Mouse (Mus musculus): ENCODE results near the gene Slc24a3. TPM values are rescaled to one million over a fixed set of nuclear protein-coding genes. Genes with fewer than 3 reads are reported as not detected.

Slc24a3 gene
- total RNA-seq, 1 experiment: 0.98 TPM

GRCm38 (mm10) chr2:145588009-145588737 lies 420.6 kb downstream of the Slc24a3 start:
- no peaks in the 10 kb centered on the region for H3K36me3 ChIP-seq (ENCODE audit: control insufficient read depth, insufficient read depth, low read length, poor library complexity, severe bottlenecking)
- H3K4me3 ChIP-seq (ENCODE audit: insufficient read depth in 1 of 2, low read depth in 1 of 2, low read length in 2 of 2, poor library complexity in 1 of 2, severe bottlenecking in 1 of 2): no peak overlapping the region
- peak; percentile 70; the same call in 1 of the 2 replicates for TF ChIP-seq ZC3H11A (IDR thresholded peaks at IDR 0.05; ENCODE audit: borderline replicate concordance, low read depth, low read length)
- TF ChIP-seq HCFC1 (IDR thresholded peaks at IDR 0.05; ENCODE audit: borderline replicate concordance, insufficient read depth, low read length): no peak
- no peak overlapping the region for H3K9ac ChIP-seq (ENCODE audit: insufficient read depth, low read depth, low read length, poor library complexity, severe bottlenecking)
- H3K27ac ChIP-seq (ENCODE audit: insufficient read depth, low read depth, low read length, poor library complexity, severe bottlenecking): no peak overlapping the region
- peak; percentile 40 for DNase-seq (ENCODE audit: low read depth, low spot score)
- H3K9me3 ChIP-seq (ENCODE audit: control insufficient read depth, insufficient read depth, low read depth, low read length): no peaks in the 10 kb centered on the region
- in situ Hi-C loops (cut with MboI; ENCODE audit: low sequenced_read_pairs in 2 of 2, unreplicated experiment in 2 of 2): no loop called here
- H3K4me1 ChIP-seq (ENCODE audit: control insufficient read depth in 2 of 2, insufficient read depth in 2 of 2, low read length in 2 of 2, poor library complexity in 1 of 2): no peaks in the 10 kb centered on the region

DNA sequence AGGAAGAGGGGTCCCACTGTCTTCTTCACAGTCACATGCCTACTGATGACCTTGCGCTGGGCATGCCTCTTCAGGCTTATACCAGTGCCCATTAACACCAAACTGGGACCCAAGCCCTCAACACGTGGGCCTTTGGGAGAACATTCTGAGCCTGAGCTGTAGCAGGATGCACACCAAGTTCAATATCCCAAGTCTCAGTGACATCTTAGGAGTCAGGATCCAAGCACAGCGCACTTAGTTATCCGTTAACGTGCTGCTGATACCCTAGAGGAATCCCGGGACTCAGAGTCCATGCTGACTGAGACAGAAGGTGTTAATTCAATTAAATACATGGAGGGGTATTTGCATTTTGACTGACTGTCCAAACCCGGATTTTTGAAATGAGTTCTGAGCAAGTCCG lies 424.3 kb downstream of the Slc24a3 start:
- Histone ChIP-seq H3K4me3 (ENCODE audit: insufficient read depth in 1 of 2, low read depth in 1 of 2, low read length in 2 of 2, poor library complexity in 1 of 2, severe bottlenecking in 1 of 2) (no peak overlapping the region), H3K4me1 (ENCODE audit: control insufficient read depth in 2 of 2, insufficient read depth in 2 of 2, low read length in 2 of 2, poor library complexity in 1 of 2) (no peaks in the 10 kb centered on the region), H3K36me3 (ENCODE audit: control insufficient read depth, insufficient read depth, low read length, poor library complexity, severe bottlenecking) (no peaks in the 10 kb centered on the region), H3K9me3 (ENCODE audit: control insufficient read depth, insufficient read depth, low read depth, low read length) (no peaks in the 10 kb centered on the region), H3K27ac (ENCODE audit: insufficient read depth, low read depth, low read length, poor library complexity, severe bottlenecking) (no peak overlapping the region), H3K9ac (ENCODE audit: insufficient read depth, low read depth, low read length, poor library complexity, severe bottlenecking) (no peak overlapping the region)
- DNase-seq (ENCODE audit: low read depth, low spot score): no peak
- in situ Hi-C loops (cut with MboI; ENCODE audit: low sequenced_read_pairs in 2 of 2, unreplicated experiment in 2 of 2): no loop called here
- no peak for TF ChIP-seq ZC3H11A (IDR thresholded peaks at IDR 0.05; ENCODE audit: borderline replicate concordance, low read depth, low read length)
- no peak for TF ChIP-seq CHD2 (IDR thresholded peaks at IDR 0.05; ENCODE audit: low read depth, low read length)
- no peak for TF ChIP-seq ZNF384 (IDR thresholded peaks at IDR 0.05; ENCODE audit: low read depth, low read length)
- TF ChIP-seq MAFK (IDR thresholded peaks at IDR 0.05; ENCODE audit: insufficient read depth, low read depth, low read length): no peak
- no peak for TF ChIP-seq HCFC1 (IDR thresholded peaks at IDR 0.05; ENCODE audit: borderline replicate concordance, insufficient read depth, low read length)

GRCm38 (mm10) chr2:145593649-145594347 lies 426.2 kb downstream of the Slc24a3 start:
- in situ Hi-C loops (cut with MboI; ENCODE audit: low sequenced_read_pairs in 2 of 2, unreplicated experiment in 2 of 2): no loop called here
- Histone ChIP-seq H3K9ac (ENCODE audit: insufficient read depth, low read depth, low read length, poor library complexity, severe bottlenecking) (no peak overlapping the region), H3K27ac (ENCODE audit: insufficient read depth, low read depth, low read length, poor library complexity, severe bottlenecking) (no peak overlapping the region), H3K4me1 (ENCODE audit: control insufficient read depth in 2 of 2, insufficient read depth in 2 of 2, low read length in 2 of 2, poor library complexity in 1 of 2) (no peaks in the 10 kb centered on the region), H3K36me3 (ENCODE audit: control insufficient read depth, insufficient read depth, low read length, poor library complexity, severe bottlenecking) (no peaks in the 10 kb centered on the region), H3K9me3 (ENCODE audit: control insufficient read depth, insufficient read depth, low read depth, low read length) (no peaks in the 10 kb centered on the region), H3K4me3 (ENCODE audit: insufficient read depth in 1 of 2, low read depth in 1 of 2, low read length in 2 of 2, poor library complexity in 1 of 2, severe bottlenecking in 1 of 2) (no peak overlapping the region)
- no peak for DNase-seq (ENCODE audit: low read depth, low spot score)
- TF ChIP-seq HCFC1 (IDR thresholded peaks at IDR 0.05; ENCODE audit: borderline replicate concordance, insufficient read depth, low read length): no peak
- TF ChIP-seq CHD2 (IDR thresholded peaks at IDR 0.05; ENCODE audit: low read depth, low read length): no peak
- no peak for TF ChIP-seq ZC3H11A (IDR thresholded peaks at IDR 0.05; ENCODE audit: borderline replicate concordance, low read depth, low read length)
- no peak for TF ChIP-seq ZNF384 (IDR thresholded peaks at IDR 0.05; ENCODE audit: low read depth, low read length)
- TF ChIP-seq MAFK (IDR thresholded peaks at IDR 0.05; ENCODE audit: insufficient read depth, low read depth, low read length): no peak

- in situ Hi-C loops (cut with MboI; ENCODE audit: low sequenced_read_pairs in 2 of 2, unreplicated experiment in 2 of 2): no loop called here
- no peak overlapping the region for H3K9ac ChIP-seq (ENCODE audit: insufficient read depth, low read depth, low read length, poor library complexity, severe bottlenecking)
- H3K9me3 ChIP-seq (ENCODE audit: control insufficient read depth, insufficient read depth, low read depth, low read length): no peaks in the 10 kb centered on the region
- DNase-seq (ENCODE audit: low read depth, low spot score): no peak
- H3K36me3 ChIP-seq (ENCODE audit: control insufficient read depth, insufficient read depth, low read length, poor library complexity, severe bottlenecking): no peaks in the 10 kb centered on the region
- no peaks in the 10 kb centered on the region for H3K4me1 ChIP-seq (ENCODE audit: control insufficient read depth in 2 of 2, insufficient read depth in 2 of 2, low read length in 2 of 2, poor library complexity in 1 of 2)
- no peak for TF ChIP-seq ZNF384 (IDR thresholded peaks at IDR 0.05; ENCODE audit: low read depth, low read length)
- no peak for TF ChIP-seq HCFC1 (IDR thresholded peaks at IDR 0.05; ENCODE audit: borderline replicate concordance, insufficient read depth, low read length)
- no peak for TF ChIP-seq ZC3H11A (IDR thresholded peaks at IDR 0.05; ENCODE audit: borderline replicate concordance, low read depth, low read length)
- TF ChIP-seq MAFK (IDR thresholded peaks at IDR 0.05; ENCODE audit: insufficient read depth, low read depth, low read length): no peak
- TF ChIP-seq CHD2 (IDR thresholded peaks at IDR 0.05; ENCODE audit: low read depth, low read length): no peak
- no peak overlapping the region for H3K27ac ChIP-seq (ENCODE audit: insufficient read depth, low read depth, low read length, poor library complexity, severe bottlenecking)
- H3K4me3 ChIP-seq (ENCODE audit: insufficient read depth in 1 of 2, low read depth in 1 of 2, low read length in 2 of 2, poor library complexity in 1 of 2, severe bottlenecking in 1 of 2): no peak overlapping the region
These were observed 430.3 kb downstream of the Slc24a3 start for GRCm38 (mm10) chr2:145597866-145598265.
